Mouse (Mus musculus): ENCODE results near the gene Churc1. TPM values are rescaled to one million over a fixed set of nuclear protein-coding genes. Genes with fewer than 3 reads are reported as not detected.

The Churc1 gene
- polyA plus RNA-seq, 1 experiment: 105 TPM

DNA sequence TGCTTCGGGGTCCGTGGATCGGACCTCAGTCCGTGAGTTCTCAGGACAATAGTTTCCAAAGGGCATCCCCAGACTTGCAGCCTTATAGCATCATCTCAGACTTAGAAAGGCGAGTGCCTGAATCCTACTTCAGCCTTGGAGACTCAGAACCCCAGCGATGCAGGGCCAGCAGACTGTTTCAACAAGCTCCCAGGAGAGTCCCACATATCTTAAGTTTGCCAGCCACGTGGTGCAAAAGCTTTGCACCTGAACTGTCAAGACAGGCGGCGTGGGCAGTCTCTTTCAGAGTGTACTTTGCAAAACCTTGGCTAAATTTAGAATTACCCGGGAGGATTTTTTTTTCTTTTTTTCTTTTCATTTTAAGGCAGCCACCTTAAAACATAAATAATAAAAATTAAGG is 42.5 kb downstream of the Churc1 start:
- Histone ChIP-seq H3K27me3 (replicated peaks; ENCODE audit: control insufficient read depth, insufficient read depth, low read length) (no peaks in the 10 kb centered on the region), H3K36me3 (ENCODE audit: control insufficient read depth, insufficient read depth, low read length) (no peaks in the 10 kb centered on the region), H3K27ac (ENCODE audit: insufficient read depth, low read depth, low read length) (no peak overlapping the region), H3K4me3 (ENCODE audit: insufficient read depth, low read depth, low read length) (no peak overlapping the region), H3K4me1 (ENCODE audit: control insufficient read depth, insufficient read depth, low read length) (no peaks in the 10 kb centered on the region)
- DNase-seq: no peak
- TF ChIP-seq POLR2A (IDR thresholded peaks at IDR 0.05; ENCODE audit: low read depth, low read length): no peak
- no peak for TF ChIP-seq CTCF (conservative IDR thresholded peaks at IDR 0.05; ENCODE audit: insufficient read depth, insufficient read length, low read depth, low read length)
- WGBS: 79% methylated on average over 10 of the region's 10 CpGs

DNA sequence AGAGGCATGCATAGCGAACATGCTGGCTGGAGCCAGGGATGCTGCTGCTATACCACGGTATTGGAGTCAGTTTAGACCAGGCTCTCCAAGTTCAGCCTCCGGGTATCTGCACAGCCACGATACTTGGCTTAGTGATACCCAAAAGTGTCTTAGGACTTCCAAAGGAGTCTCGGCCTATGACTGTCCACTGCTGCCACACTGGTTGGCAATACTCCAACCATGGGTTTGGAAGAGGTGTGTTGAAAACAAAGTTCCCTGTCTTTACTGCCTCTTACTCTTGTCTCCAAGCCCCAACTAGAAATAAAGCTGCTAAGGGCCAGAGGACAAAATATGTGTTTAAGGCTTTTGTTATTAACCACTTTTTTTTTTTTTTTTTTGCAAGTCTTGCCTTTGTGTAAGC is 45.2 kb downstream of the Churc1 start:
- WGBS: 91% methylated on average over 5 of the region's 5 CpGs
- H3K36me3 ChIP-seq (ENCODE audit: control insufficient read depth, insufficient read depth, low read length): no peaks in the 10 kb centered on the region
- no peak overlapping the region for H3K27ac ChIP-seq (ENCODE audit: insufficient read depth, low read depth, low read length)
- no peak overlapping the region for H3K4me3 ChIP-seq (ENCODE audit: insufficient read depth, low read depth, low read length)
- TF ChIP-seq POLR2A (IDR thresholded peaks at IDR 0.05; ENCODE audit: low read depth, low read length) (no peak), CTCF (conservative IDR thresholded peaks at IDR 0.05; ENCODE audit: insufficient read depth, insufficient read length, low read depth, low read length) (no peak)
- no peak for DNase-seq
- no peaks in the 10 kb centered on the region for H3K4me1 ChIP-seq (ENCODE audit: control insufficient read depth, insufficient read depth, low read length)
- no peaks in the 10 kb centered on the region for H3K27me3 ChIP-seq (replicated peaks; ENCODE audit: control insufficient read depth, insufficient read depth, low read length)

DNA sequence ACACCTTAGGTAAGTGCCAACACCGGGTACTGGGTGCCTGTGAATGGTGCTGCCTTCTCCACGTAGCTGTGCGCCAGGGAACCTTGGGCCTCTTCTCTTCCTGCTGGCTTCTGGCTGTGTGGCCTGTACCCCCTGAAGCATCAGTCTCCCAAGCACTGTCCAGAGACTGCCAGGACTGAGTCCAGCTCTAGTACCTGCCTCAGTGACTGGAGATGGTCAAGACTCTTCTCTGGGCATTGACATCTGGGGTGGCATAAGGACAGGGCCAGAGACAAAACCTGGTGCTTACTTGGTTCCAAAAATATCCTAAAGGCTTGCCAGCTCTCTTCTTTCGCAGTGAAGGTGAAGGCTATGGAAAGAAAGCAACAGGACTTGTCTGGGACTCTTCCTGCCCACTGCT is 45.7 kb downstream of the Churc1 start:
- WGBS: 89% methylated on average over 4 of the region's 4 CpGs
- no peaks in the 10 kb centered on the region for H3K27me3 ChIP-seq (replicated peaks; ENCODE audit: control insufficient read depth, insufficient read depth, low read length)
- H3K27ac ChIP-seq (ENCODE audit: insufficient read depth, low read depth, low read length): no peak overlapping the region
- no peak for TF ChIP-seq POLR2A (IDR thresholded peaks at IDR 0.05; ENCODE audit: low read depth, low read length)
- no peak for TF ChIP-seq CTCF (conservative IDR thresholded peaks at IDR 0.05; ENCODE audit: insufficient read depth, insufficient read length, low read depth, low read length)
- no peaks in the 10 kb centered on the region for H3K36me3 ChIP-seq (ENCODE audit: control insufficient read depth, insufficient read depth, low read length)
- no peaks in the 10 kb centered on the region for H3K4me1 ChIP-seq (ENCODE audit: control insufficient read depth, insufficient read depth, low read length)
- H3K4me3 ChIP-seq (ENCODE audit: insufficient read depth, low read depth, low read length): no peak overlapping the region
- DNase-seq: no peak

DNA sequence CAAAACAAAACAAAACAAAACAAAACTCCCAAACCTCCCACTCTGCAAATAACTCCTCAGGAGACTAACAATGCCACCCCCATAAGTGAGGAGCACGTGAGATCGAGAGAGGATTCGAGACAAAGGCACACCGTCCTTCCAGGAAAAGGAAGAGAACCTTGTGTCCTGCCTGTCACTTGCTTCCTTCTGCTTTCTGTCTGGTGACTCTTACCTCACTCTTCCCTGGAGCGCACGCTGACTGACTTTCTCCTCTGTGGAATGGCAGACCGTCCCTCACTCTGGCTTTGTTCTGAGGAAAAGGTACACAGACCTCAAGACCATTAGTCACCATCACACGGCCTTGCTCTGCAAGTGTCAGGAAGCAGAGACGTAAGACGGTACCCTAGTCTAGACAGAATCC is 48.2 kb downstream of the Churc1 start:
- Histone ChIP-seq H3K4me1 (ENCODE audit: control insufficient read depth, insufficient read depth, low read length) (no peaks in the 10 kb centered on the region), H3K36me3 (ENCODE audit: control insufficient read depth, insufficient read depth, low read length) (no peaks in the 10 kb centered on the region)
- WGBS: 70% methylated on average over 10 of the region's 10 CpGs

GRCm38 (mm10) chr12:76814120-76814519 is 48.8 kb downstream of the Churc1 start:
- H3K4me3 ChIP-seq (ENCODE audit: insufficient read depth, low read depth, low read length): no peak overlapping the region
- TF ChIP-seq CTCF (conservative IDR thresholded peaks at IDR 0.05; ENCODE audit: insufficient read depth, insufficient read length, low read depth, low read length) (no peak), POLR2A (IDR thresholded peaks at IDR 0.05; ENCODE audit: low read depth, low read length) (no peak)
- 76% methylated on average over 2 of the region's 2 CpGs for WGBS
- H3K27me3 ChIP-seq (replicated peaks; ENCODE audit: control insufficient read depth, insufficient read depth, low read length): no peaks in the 10 kb centered on the region
- H3K27ac ChIP-seq (ENCODE audit: insufficient read depth, low read depth, low read length): no peak overlapping the region
- H3K4me1 ChIP-seq (ENCODE audit: control insufficient read depth, insufficient read depth, low read length): no peaks in the 10 kb centered on the region
- no peaks in the 10 kb centered on the region for H3K36me3 ChIP-seq (ENCODE audit: control insufficient read depth, insufficient read depth, low read length)
- DNase-seq: no peak

More for the DNA sequence above, 48.2 kb downstream of the Churc1 start:
- Histone ChIP-seq H3K4me3 (ENCODE audit: insufficient read depth, low read depth, low read length) (no peak overlapping the region), H3K27ac (ENCODE audit: insufficient read depth, low read depth, low read length) (no peak overlapping the region), H3K27me3 (replicated peaks; ENCODE audit: control insufficient read depth, insufficient read depth, low read length) (no peaks in the 10 kb centered on the region)
- DNase-seq: no peak
- TF ChIP-seq CTCF (conservative IDR thresholded peaks at IDR 0.05; ENCODE audit: insufficient read depth, insufficient read length, low read depth, low read length) (no peak), POLR2A (IDR thresholded peaks at IDR 0.05; ENCODE audit: low read depth, low read length) (no peak)

GRCm38 (mm10) chr12:76816720-76817119 is 51.4 kb downstream of the Churc1 start:
- no peak overlapping the region for H3K27ac ChIP-seq (ENCODE audit: insufficient read depth, low read depth, low read length)
- H3K4me3 ChIP-seq (ENCODE audit: insufficient read depth, low read depth, low read length): no peak overlapping the region
- no peaks in the 10 kb centered on the region for H3K36me3 ChIP-seq (ENCODE audit: control insufficient read depth, insufficient read depth, low read length)
- no peak for DNase-seq
- TF ChIP-seq POLR2A (IDR thresholded peaks at IDR 0.05; ENCODE audit: low read depth, low read length): no peak
- no peak for TF ChIP-seq CTCF (conservative IDR thresholded peaks at IDR 0.05; ENCODE audit: insufficient read depth, insufficient read length, low read depth, low read length)
- WGBS: 59% methylated on average over 4 of the region's 4 CpGs
- no peaks in the 10 kb centered on the region for H3K4me1 ChIP-seq (ENCODE audit: control insufficient read depth, insufficient read depth, low read length)
- no peaks in the 10 kb centered on the region for H3K27me3 ChIP-seq (replicated peaks; ENCODE audit: control insufficient read depth, insufficient read depth, low read length)

DNA sequence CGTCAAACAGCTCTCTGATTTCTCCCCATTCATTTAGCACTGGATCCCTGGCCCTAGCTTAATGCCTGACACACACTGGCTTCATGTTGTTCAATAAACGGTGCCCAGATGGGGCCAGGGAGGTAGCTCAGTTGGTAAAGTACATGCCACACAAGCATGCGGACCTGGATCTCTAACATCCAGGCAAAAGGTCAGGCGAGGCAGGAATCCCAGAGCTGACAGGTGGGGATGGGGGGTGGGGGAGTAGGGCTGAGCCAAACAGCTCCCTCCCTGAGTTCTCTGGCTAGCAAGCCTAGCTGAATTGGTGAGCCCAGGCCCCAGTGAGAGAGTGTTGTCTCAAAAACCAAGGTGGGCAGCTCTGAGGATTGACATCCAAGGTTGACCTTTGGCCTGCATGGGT is 51.8 kb downstream of the Churc1 start:
- Histone ChIP-seq H3K27ac (ENCODE audit: insufficient read depth, low read depth, low read length) (no peak overlapping the region), H3K4me1 (ENCODE audit: control insufficient read depth, insufficient read depth, low read length) (no peaks in the 10 kb centered on the region), H3K27me3 (replicated peaks; ENCODE audit: control insufficient read depth, insufficient read depth, low read length) (no peaks in the 10 kb centered on the region), H3K4me3 (ENCODE audit: insufficient read depth, low read depth, low read length) (no peak overlapping the region), H3K36me3 (ENCODE audit: control insufficient read depth, insufficient read depth, low read length) (no peaks in the 10 kb centered on the region)
- WGBS: 65% methylated on average over 4 of the region's 4 CpGs
- DNase-seq: no peak
- TF ChIP-seq POLR2A (IDR thresholded peaks at IDR 0.05; ENCODE audit: low read depth, low read length) (no peak), CTCF (conservative IDR thresholded peaks at IDR 0.05; ENCODE audit: insufficient read depth, insufficient read length, low read depth, low read length) (no peak)

- peak; percentile 72 for DNase-seq
- Histone ChIP-seq H3K36me3 (ENCODE audit: control insufficient read depth, insufficient read depth, low read length) (no peaks in the 10 kb centered on the region), H3K27me3 (replicated peaks; ENCODE audit: control insufficient read depth, insufficient read depth, low read length) (no peaks in the 10 kb centered on the region), H3K4me1 (ENCODE audit: control insufficient read depth, insufficient read depth, low read length) (no peaks in the 10 kb centered on the region), H3K4me3 (ENCODE audit: insufficient read depth, low read depth, low read length) (no peak overlapping the region), H3K27ac (ENCODE audit: insufficient read depth, low read depth, low read length) (peak overlapping the region; percentile 19; the same call in 1 of the 2 replicates)
- 61% methylated on average over 4 of the region's 4 CpGs for WGBS
- TF ChIP-seq POLR2A (IDR thresholded peaks at IDR 0.05; ENCODE audit: low read depth, low read length) (no peak), CTCF (conservative IDR thresholded peaks at IDR 0.05; ENCODE audit: insufficient read depth, insufficient read length, low read depth, low read length) (no peak)
Observed at GRCm38 (mm10) chr12:76818120-76818519, 52.8 kb downstream of the Churc1 start.

Measured in kidney, adult 2 months (tissue).